Mouse (Mus musculus) embryo, embryonic 10 days (tissue): Measurements from ENCODE around the gene Mctp1.
"Not testable (repeated sequence)": the region's sequence is repeated elsewhere in the genome, so short reads cannot be mapped to it uniquely, and the experiment has no call there.

ENCODE experiments used
- DNase-seq: peaks from one replicate; pipeline ENCODE4 v3.0.0-alpha.2; 2015; ENCODE audit warnings: low spot score

Gene Mctp1

DNA sequence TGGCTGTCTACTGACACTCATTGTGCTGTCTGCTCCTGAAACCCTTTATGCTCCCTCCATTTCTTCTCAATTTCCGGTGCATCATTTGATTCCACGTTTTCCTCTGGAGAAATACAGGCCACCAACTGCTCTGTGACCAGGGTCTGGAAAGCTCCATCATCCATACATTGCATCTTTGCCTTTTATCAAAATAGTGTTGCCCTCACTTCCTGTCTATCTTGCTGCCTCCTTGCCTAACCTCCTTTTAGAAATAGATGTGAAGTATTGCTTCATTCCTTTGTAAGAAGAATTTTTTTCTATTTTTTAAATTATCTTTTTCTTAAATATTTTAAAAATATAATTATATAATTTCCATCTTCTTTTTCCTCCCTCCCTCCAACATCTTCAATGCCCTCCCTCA is 98.7 kb downstream of the Mctp1 start:
- DNase-seq, result no peak

DNA sequence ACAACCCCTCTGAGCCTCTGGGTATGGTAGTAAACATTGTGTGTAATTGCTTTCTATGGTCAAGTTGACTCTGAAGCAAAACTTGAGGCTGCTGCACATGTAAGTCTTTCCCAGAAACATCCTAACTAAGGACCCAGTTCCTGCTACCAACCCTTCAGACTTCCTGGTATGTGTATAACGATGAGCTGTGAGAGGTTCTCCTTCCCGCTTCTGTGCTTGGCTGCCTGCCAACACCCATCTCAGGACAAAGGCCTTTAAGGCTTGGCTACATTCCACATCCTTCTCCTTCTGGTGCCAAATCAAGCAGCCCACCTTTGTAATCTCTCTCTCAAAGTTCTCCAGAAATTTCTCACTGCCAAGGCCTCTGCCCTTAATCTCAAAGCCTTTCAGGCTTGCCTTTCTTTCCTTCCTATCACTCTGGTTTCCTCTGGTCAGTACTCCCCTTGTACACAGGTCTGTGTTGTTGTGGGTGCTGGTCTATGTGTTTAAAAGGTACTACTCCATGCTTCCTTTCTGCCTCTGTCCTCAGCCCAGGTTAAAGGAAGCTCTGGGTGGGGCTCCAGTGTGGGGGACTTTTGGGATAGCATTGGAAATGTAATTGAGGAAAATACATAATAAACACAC is 99.9 kb downstream of the Mctp1 start:
- no peak for DNase-seq

DNA sequence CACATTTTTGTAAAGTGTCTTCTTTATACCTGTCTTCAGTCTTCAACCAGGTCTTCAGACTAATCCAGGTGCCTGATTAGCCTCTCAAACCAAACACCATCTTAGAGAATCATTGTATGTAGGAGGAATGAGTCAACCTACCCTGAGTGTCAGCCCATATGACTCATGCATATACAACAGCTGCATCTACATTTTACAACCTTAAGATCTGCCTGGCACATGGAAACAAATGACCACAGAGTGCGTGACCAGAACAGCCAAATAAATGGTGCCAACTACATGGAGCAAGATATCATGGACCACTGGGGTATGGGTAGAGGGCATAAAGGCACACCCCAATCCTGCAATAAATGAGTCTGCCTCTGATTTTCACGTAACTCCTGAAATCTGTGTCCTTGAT is 131.6 kb downstream of the Mctp1 start:
- no peak for DNase-seq

DNA sequence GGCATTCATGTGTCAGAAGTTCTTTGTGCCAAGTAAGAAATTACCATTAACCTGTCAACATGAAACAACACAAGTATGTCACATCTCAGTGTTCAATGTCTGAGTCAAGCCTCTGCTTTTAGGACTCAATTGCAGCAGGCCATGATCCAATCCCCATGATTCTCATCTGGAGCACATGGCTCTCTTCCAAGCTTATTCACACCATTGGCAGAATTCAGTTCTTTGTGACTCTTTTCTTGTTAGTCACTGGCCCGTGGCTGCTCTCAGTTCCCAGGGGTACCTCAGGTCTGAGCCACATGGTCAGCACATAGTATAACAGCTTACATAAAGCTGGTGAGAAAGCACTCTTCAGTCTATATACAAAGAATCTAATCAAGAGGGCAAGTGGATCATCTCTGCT is 138.8 kb downstream of the Mctp1 start:
- no peak for DNase-seq

DNA sequence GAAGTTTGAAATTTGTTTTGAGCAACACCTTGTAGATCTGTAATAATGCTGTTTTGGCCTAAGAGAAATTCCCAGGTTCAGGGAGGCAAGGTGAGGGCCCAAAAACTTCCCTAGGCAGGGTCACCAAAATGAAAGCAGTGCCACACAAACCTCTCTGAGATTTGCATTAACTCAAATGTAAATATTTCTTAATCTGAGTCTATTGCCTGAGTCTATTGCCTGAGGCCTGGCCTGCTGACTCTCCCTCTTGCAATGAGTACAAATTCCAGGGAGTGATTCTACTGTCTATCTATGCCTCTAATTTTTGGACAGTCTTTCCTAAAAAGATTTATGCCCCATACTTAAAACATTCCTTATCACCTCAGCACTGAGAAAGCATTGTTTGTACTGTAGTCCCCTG is 143.0 kb downstream of the Mctp1 start:
- DNase-seq, result no peak

DNA sequence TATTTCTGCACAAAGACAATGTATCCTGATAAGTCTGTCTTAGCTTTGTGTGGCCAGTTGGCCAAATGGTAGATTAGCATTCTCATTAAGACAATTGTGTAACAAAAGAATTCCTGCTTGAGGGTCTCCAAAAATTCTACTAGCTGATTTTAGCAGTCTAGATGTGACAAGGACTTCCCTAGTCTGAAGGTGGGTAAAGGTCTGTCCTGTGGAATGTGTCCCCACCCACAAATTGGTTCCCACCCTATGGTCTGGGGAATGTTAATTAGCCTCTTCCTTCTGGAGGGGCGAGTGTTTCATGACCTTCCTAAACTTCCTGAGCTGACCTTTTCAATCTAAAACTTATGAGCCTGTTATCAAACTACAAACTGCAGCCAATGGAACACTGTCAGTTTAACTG is 143.4 kb downstream of the Mctp1 start:
- DNase-seq, result no peak

DNA sequence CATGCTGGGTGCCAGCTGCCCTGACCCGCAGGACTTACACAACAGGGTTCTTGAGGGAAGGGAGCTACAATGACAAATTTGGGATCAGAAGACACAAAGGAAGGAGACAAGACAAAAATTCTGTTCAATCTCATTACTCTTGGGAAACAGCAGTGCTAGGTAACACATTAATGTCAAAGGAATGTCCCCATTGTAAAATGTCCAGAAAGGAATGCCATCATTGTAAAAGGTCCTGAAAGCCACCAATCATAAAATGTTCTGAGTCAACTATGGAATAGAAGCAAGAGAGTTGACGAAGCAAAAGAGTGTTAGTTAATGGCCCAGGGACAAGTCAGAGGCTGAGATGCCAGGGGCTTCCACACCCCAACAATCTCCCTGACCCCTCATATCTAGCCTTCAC is 145.6 kb downstream of the Mctp1 start:
- DNase-seq, result no peak

DNA sequence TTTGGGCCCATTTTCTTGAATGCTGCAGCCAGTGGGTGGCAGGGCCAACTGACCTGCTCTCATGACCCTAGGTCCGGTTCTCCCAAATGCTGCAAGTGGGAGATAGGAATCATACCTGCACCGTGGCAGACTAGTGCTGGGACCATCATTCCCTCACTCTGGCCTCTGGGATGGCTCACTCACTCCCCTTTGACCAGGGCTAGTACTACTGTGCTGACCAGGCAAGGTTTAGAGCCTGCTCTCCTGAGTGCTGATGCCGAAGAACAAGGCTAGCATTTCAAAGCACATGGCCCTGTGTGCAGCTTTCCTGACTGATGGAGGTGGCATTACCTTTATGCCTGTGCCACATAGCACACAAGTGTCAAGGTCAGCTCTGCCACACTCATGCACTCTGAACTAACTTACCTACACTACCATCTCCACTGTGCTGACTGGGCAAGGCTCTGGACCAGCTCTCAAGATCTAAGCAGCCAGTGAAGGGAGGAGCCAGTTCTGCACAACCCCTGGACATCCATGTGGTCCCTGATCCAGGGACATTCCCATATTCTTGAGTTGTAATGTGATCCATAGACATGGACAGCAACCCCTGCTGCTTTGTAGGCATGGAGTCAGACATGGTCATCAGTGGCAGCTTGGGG is 146.7 kb downstream of the Mctp1 start:
- DNase-seq, result no peak

DNA sequence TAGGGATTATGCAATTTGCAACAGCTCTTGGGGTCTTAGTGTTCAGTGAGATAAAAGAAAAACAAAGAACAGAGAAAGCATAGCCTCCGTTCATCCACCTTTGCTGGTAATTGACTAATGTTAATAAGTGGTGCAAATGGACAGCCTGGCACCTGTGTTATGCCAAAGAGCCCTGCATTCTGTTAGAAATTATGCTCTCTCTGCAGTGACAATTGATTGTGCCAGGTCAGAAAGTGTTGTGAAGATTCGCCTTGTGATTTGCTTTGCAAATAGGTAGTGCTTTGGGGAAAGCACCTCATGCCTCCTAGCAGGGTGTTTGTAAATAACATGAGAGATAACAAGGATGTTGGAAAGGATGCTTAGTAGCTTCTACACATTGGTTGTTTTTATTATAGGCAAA is 163.5 kb downstream of the Mctp1 start:
- no peak for DNase-seq

DNA sequence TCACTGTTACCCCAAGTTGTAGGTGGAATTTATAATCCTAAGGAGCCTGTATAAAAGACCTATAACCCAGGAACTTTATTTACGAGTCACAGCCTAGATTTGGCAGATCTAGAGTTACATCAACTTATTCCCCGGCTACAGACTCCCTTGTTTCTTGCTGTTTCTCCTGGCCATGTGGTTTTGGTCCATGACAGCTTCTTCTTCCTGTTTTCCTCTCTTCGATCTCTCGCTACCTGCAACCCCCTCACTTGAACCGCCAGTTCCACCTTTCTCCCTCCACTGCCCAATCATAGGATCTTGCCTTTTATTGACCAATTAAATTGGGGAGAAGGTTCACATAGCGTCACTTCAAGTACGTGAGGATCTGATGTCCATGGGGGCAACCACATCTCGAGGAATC is 176.6 kb downstream of the Mctp1 start:
- no peak for DNase-seq

DNA sequence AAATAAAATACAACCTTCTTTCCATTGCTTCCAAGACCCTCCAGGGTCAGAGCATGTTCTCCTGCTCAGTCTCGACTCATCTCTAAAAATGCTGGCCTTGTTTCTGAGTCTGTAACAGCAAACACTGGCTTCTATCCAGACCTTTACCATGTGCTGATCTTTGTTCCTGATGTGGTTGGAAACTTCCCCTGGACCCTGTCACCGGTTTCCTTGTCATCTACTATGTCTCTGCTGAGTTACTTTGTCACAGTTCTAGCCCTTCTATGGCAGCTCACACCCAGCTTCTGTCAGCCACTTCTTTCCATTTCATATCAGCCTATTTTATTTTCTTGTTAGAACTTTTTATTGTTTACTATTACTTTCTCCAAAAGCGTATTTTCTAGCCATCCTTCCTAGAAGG is 177.3 kb downstream of the Mctp1 start:
- DNase-seq, result no peak

DNA sequence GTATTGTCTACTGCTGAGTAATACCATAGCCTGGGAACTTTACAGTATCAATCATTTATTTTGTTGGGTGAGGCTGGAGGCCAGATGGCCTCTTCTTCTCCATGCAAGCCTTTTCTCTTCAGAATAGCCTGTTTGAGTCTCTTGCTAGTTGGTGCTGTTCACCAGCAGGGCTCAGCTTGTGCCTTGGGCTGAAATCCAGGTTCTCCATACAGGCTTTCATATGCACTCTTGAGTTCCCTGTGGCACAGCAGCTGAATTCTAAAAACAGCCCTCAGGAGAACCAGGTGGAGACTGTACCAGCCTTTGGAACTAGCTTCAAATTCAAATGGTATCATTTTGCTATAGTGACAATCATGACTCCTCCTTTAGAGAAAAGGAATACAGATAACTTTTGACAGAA is 179.7 kb downstream of the Mctp1 start:
- no peak for DNase-seq

DNA sequence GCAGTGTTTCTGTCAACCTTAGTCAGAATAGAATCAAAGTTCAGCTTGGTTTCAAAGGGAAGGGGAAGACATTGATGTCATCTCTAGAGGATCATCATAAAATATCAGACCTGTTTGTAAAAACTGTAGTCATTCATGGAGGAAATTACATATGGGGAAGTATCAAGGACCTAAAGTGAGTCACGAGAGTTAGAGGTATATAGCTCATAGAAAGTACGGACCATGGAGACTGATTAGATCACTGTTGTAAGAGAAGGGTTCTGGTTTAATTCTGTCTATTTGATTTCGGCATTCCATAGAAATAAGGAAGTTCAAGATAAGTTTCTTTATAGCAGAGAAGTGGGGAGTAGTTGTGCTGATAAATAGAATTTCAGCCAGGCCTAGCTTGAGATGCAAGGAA is 181.7 kb downstream of the Mctp1 start:
- no peak for DNase-seq

DNA sequence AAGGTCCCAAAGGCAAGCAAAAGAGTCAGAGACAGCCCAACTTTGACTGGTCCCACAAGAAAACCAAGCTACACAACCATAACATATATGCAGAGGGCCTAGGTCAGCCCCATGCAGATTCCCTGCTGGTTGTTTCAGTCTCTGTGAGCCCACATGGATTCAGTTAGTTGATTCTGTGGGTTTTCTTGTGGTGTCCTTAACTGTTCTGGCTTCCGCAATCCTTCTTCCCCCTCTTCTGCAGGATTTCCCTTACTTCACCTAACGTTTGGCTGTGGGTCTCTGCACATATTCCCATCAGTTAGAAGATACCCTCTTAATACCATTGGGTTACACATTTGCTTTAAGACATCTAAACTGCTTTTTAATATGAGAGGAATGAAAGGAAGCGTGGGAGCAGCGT is 183.1 kb downstream of the Mctp1 start:
- DNase-seq, result no peak

DNA sequence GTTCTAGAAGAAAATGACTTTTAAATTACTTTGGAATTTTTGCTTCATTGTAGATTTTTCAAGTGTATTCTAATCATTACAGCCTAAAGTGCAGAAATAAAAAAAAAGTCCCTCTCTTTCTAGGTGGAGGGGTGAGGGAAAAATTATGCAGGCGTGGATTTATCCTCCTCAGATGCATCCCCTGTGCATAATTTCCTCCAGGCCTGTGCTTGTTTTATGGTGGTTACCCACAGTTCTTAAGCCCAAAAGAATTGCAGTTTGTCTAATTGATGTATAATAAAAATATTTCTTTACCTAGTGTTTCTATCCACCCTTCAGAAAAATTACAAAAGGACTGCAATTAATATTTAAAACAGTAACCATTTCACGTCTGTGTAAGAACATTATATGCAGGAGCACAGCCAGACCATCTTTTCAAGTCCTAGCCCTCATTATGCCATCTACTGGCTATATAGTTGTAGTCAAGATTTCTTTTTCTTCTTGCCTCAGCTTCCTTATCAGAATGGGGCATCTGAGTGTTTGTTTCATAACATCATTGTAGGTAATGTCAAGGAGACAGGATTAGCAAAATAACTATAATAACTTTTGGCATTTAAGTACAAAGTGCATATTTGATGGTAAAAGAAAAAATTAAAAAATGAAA is 184.4 kb downstream of the Mctp1 start:
- DNase-seq, result no peak

DNA sequence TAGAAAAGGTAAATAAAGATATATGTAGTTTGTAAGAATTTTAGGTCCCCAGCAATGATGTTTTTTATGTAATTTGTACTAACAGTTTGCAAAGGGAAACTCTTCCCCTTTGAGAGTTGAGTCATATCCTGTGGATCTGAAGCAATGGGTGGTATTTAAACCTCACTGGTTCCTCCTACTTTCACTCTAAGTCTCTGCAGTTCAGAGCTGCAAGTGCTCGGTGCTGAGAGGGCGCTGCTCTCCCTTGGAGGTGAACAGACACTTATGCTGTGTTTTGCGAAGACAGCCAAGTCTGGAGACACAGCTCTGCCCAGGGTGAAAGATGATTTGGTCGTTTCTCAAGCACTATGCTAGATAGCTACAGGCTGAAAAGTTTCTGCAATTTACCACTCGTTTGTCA is 195.1 kb downstream of the Mctp1 start:
- no peak for DNase-seq

DNA sequence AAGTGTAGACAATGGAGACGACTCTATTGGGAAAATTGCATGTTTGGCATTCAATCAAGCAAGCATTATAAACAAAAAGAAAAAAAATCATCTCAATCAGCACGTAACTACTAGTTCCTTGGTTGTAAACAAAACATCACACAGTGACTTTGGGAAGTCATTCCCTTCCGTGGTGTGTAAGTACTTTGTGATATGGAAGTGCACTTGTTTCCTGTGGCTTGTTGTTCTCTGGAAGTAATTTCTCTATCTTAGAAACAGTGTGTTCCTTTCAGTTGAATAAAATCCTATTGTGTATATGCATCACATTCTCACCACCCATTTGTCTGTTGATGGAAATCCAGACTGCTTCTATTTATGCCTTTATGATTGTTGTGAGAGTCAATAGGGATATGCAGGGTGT is 201.1 kb downstream of the Mctp1 start:
- DNase-seq, result no peak

DNA sequence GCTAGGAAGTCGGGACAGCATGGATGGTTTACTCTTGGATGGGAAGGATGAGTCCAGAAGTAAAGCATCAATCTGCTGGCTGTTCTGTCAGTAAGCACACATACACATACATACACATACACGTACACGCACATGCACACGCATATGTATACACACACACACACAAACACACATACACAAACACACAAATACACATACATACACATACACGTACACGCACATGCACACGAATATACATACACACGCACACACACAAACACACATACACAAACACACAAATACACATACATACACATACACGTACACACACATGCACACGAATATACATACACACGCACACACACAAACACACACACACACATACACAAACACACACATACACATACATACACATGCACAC is 206.4 kb downstream of the Mctp1 start:
- not testable (repeated sequence) for DNase-seq

DNA sequence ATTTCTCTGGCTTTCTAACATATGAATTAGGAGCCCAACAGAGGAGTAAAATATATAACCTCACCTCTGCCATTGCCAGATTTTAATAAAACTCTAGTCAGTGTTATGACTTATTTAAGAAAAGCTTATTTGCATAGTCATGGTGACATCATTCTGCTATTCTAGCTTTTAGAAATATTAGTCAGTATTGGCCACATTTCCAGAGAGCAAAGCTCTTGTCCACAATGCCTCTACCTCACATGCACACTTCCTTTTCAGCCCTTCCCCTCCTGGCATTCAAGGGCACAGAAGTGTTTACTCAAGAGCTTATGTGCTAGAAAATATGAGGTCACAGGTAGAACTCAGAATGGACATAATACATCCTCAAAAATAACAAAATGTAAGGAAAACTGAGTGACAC is 206.9 kb downstream of the Mctp1 start:
- no peak for DNase-seq

DNA sequence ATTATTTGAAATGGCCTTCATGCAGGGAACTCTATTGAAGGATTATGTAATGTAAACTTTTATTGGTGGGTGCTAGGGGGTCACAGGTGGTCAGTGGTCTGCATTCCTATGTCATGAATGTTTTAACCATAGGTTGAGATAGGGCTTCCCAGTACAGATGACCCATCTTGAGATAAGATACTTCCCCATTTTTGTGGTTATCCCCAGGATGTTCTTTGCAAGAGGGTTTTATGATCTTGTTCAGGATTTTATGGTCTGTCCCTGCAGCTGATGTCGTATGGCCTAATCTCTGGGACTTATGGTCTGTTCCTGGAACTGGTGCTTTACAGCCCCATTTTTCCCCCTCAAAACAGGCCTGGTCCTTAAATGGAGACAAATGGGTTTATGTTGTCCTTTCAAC is 207.4 kb downstream of the Mctp1 start:
- no peak for DNase-seq

DNA sequence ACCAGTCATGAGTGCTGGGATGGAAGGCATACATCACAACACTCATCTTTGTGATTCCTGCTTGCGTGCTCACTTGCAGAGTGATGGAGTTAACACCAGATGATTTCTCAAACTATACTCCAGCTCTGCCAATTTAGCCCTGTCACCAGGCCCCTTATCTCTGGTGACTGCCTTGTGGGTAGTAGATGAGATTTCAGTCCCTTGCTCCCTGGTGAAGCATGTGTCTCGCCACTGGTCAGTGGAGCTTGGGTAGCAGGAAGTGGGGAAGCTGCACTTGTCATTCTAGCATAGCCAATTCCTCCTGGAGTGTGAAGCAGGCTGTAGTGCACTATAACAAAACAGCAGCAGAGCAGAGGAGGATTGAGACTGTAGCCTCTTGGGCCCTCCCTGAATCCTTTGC is 208.6 kb downstream of the Mctp1 start:
- no peak for DNase-seq

DNA sequence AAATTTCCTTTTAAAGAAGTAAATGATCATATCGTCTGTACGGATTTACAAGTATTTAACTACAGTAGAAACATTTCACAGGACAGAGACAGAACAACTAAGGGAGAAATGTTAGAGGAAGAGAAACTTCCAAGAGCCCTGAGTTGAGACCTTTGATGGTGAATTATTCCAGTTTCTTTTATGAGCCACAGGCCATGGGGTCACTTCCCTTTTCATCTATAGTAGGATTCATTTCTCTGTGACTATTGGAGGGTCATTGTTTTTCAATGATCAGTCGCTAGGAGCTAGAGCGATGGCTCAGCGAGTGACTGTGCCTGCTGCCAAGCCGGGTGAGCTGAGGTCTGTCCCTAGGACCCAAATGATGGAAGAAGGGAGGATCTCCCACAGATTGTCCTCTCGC is 212.7 kb downstream of the Mctp1 start:
- DNase-seq, result no peak

DNA sequence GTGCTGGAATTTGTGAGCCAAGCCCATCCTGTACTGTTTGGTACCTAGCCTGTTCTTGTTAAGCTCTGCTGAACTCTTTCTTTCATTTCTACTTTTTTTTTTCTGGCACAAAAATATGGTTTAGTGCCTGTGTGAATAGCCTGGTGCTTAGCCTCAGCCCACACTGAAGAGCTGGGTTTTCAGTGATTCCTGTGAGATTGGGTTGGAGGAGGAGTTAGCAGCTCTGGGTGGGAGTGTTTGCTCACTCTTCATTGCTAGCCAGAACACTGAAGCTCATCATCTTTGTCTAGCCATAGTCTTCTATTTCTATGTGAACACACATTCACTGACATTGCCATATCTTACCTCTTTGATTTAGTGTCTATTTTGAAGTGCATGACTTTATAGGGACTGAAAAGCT is 225.1 kb downstream of the Mctp1 start:
- no peak for DNase-seq

DNA sequence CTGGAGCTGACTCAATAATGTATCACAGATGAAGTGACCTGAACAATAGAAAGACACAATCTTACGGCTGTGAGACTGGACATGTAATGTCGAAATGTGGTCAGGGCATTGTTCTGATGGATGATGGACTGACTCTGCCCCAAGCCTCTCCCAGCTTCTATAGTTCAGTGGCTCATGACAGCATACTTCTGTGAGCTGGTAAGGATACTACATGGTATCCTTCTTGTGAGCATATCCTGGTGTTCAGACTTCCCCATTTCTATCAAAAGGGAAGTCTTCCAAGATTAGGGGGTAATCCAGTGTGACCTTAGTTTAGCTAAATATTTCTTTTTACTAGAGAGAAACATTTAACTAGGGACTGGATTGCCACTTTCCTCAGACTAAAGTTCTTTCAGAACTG is 227.2 kb downstream of the Mctp1 start:
- DNase-seq, result no peak
